Mouse (Mus musculus) midbrain, embryonic 16.5 days (tissue): ENCODE measurements around the gene Cul1. TPM values are rescaled to one million over a fixed set of nuclear protein-coding genes. Genes with fewer than 3 reads are reported as not detected.

ENCODE experiments used
- ATAC-seq: fragments of 200-750 bp; cut with Nextera tagmentation; 2 replicates; pipeline ENCODE4 v1.8.0; 2017; ENCODE audit warnings: moderate TSS enrichment
- H3K27ac ChIP-seq: fragments of 300-500 bp; sonication (generic); 2 replicates; pipeline ENCODE4 v1.5.1; 2014; ENCODE audit warnings: mild to moderate bottlenecking, low read length, mixed read lengths
- H3K27me3 ChIP-seq: fragments of 300-500 bp; sonication (generic); 2 replicates; pipeline ENCODE4 v1.6.1; 2014; ENCODE audit warnings: low read depth, low read length, mixed read lengths; ENCODE audit not compliant: control insufficient read depth, insufficient read depth
- H3K36me3 ChIP-seq: fragments of 300-500 bp; sonication (generic); 2 replicates; pipeline ENCODE4 v1.6.1; 2014; ENCODE audit warnings: mild to moderate bottlenecking, low read length, moderate library complexity, mixed read lengths; ENCODE audit not compliant: control insufficient read depth, insufficient read depth
- H3K4me1 ChIP-seq: fragments of 300-500 bp; sonication (generic); 2 replicates; pipeline ENCODE4 v1.6.1; 2014; ENCODE audit warnings: mild to moderate bottlenecking, low read length, mixed read lengths; ENCODE audit not compliant: control insufficient read depth, insufficient read depth
- H3K4me2 ChIP-seq: fragments of 300-500 bp; sonication (generic); 2 replicates; pipeline ENCODE4 v1.6.1; 2014; ENCODE audit warnings: mild to moderate bottlenecking, low read length, mixed read lengths
- H3K4me3 ChIP-seq: fragments of 300-500 bp; sonication (generic); 2 replicates; pipeline ENCODE4 v1.5.1; 2014; ENCODE audit warnings: low read depth, mild to moderate bottlenecking, low read length, moderate library complexity, mixed read lengths
- H3K9ac ChIP-seq: fragments of 300-500 bp; sonication (generic); 2 replicates; pipeline ENCODE4 v1.6.1; 2014; ENCODE audit warnings: low read depth, low read length, mixed read lengths
- H3K9me3 ChIP-seq: fragments of 300-500 bp; sonication (generic); replicated peaks from 2 replicates; pipeline ENCODE4 v1.6.1; 2014; ENCODE audit warnings: mild to moderate bottlenecking, low read length, mixed read lengths; ENCODE audit not compliant: control insufficient read depth, poor library complexity, severe bottlenecking
- WGBS: fragments of 180-500 bp; shearing (Covaris S2); extraction: QIAGEN DNeasy Blood & Tissue Kit; methylation state at CpG from one replicate; pipeline ENCODE4 v1.1.7; 2014; 5-methylcytosine and 5-hydroxymethylcytosine counted together
- polyA plus RNA-seq: library from polyadenylated mRNA; unstranded; fragments of >200 nt; fragmentation: Nextera tagmentation; extraction: Ambion mirVana; gene quantifications from 2 replicates; pipeline ENCODE4 v1.2.1, GENCODE M21; 2015

Gene Cul1
- polyA plus RNA-seq, 1 experiment from 2014 or later, result 130 TPM

DNA sequence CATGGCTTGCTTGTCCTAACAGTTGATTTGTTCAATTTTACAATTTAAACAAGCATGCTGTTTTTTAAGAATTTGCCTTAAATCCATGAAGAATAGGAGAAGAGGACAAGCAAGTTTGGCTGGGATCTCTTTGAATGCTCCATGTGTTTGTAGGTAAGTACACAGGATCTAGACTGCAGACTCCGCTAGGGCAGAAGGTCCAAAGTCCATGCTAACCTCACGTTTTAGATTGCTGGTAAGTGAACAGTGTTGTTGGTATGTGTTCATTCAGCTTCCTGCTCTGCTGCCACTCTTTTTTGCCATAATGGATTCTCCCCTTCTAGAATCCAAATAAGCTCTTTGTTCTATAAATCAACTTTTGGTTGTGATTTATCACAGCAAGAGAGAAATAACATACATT is 73.9 kb downstream of the Cul1 start:
- peaks cover 16% of the 10 kb centered on the region for H3K36me3 ChIP-seq
- H3K27ac ChIP-seq, result no peak overlapping the region

DNA sequence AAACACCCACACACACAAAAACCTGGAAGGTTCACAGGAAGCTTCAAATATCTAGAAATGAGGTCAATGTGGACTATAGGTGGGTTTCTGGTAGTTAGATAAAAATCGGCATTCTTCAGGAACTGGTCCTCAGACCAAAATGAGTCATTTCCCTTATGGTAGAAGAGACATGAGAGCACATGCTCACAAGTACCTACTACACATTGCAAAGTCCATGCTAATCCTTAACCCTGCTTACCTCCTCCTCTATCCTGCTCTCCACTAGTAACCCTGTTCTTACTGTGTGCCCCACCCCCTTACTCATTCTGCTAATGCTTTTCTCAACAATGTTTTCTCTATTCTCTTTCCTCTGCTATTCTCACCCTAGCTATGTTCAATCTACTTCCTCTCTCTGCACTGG is 74.5 kb downstream of the Cul1 start:
- H3K27ac ChIP-seq, result no peak overlapping the region
- no peaks in the 10 kb centered on the region for H3K9me3 ChIP-seq
- no peak overlapping the region for H3K4me3 ChIP-seq
- ATAC-seq, result no peak
- H3K9ac ChIP-seq, result no peak overlapping the region
- no peak overlapping the region for H3K4me2 ChIP-seq
- H3K4me1 ChIP-seq, result no peaks in the 10 kb centered on the region
- peaks cover 19% of the 10 kb centered on the region for H3K36me3 ChIP-seq
- WGBS, result 93% methylated on average over 1 of the region's 1 CpGs
- H3K27me3 ChIP-seq, result no peaks in the 10 kb centered on the region

More for the DNA sequence above, 73.9 kb downstream of the Cul1 start:
- no peaks in the 10 kb centered on the region for H3K4me1 ChIP-seq
- no peaks in the 10 kb centered on the region for H3K9me3 ChIP-seq
- H3K4me2 ChIP-seq, result no peak overlapping the region
- H3K27me3 ChIP-seq, result no peaks in the 10 kb centered on the region
- no peak overlapping the region for H3K9ac ChIP-seq
- 88% methylated on average over 2 of the region's 2 CpGs for WGBS
- no peak for ATAC-seq
- H3K4me3 ChIP-seq, result no peak overlapping the region

DNA sequence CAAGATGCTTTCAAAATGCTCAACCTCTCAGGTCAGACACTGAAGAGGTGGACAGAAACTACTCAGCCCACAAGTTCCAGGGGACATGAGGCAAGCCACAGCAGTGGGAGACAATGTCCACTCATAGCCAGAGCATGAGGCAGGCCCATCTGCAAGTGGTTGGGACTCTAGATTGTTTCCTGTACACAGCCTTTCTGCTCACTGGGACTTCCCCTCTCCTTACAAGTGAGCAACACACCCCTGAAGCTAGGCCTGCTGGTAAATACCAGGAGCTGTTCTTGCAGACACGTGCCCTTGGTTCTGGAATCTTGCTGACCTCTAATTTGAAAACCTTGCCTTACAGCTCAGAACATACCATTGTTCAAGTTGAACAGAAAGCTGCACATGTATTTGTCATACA is 79.3 kb downstream of the Cul1 start:
- 86% methylated on average over 1 of the region's 1 CpGs for WGBS
- no peak for ATAC-seq
- no peaks in the 10 kb centered on the region for H3K27me3 ChIP-seq

DNA sequence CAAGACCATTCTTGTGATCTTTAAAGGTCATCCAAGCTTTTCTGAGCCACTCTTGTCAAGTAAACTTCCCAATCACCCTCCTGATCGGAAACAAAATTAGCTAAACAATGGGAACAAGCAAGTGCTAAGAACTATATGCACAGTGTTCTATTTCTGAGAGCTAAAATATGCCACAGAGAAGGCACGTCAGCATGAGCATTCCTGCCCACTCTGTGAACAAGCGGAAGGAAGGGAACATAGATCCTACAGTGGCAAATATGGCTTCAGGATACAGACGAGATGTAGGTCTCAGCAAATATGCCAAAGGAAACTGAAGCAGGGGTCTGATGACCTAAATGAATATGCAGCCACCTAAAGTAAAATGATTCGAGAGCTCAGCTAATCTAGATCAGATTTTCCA is 82.1 kb downstream of the Cul1 start:
- 86% methylated on average over 5 of the region's 5 CpGs for WGBS
- Histone ChIP-seq H3K9ac (no peak overlapping the region), H3K9me3 (no peaks in the 10 kb centered on the region), H3K4me1 (no peaks in the 10 kb centered on the region), H3K4me3 (no peak overlapping the region), H3K27ac (no peak overlapping the region), H3K4me2 (no peak overlapping the region), H3K36me3 (peaks cover 21% of the 10 kb centered on the region), H3K27me3 (no peaks in the 10 kb centered on the region)
- ATAC-seq, result no peak

More for the DNA sequence above, 79.3 kb downstream of the Cul1 start:
- no peak overlapping the region for H3K4me3 ChIP-seq
- no peak overlapping the region for H3K27ac ChIP-seq
- no peak overlapping the region for H3K4me2 ChIP-seq
- no peaks in the 10 kb centered on the region for H3K9me3 ChIP-seq
- peaks cover 19% of the 10 kb centered on the region for H3K36me3 ChIP-seq
- no peaks in the 10 kb centered on the region for H3K4me1 ChIP-seq
- no peak overlapping the region for H3K9ac ChIP-seq

DNA sequence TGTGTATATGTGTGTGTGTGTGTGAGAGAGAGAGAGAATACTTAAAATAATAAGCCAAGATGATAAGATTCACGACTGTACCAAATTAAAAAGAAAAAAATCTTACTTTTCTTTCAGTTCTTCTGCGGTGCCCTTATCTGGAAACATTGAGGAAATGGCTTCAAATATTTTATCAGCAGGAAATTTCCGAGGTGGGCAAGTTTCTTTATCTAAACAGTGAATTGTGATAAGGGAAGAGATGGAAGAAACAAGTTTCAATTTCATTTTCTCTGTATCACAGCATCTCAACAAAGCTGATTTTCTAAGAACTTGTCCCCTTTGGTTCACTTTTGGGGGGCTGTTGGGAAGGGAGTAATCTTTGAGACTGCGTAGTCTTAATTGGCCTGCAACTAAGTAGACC is 99.1 kb downstream of the Cul1 start:
- Histone ChIP-seq H3K9ac (no peak overlapping the region), H3K27me3 (no peaks in the 10 kb centered on the region), H3K4me3 (no peak overlapping the region), H3K4me1 (no peaks in the 10 kb centered on the region), H3K4me2 (no peak overlapping the region), H3K27ac (no peak overlapping the region), H3K36me3 (peaks cover 31% of the 10 kb centered on the region), H3K9me3 (no peaks in the 10 kb centered on the region)
- 92% methylated on average over 4 of the region's 4 CpGs for WGBS
- no peak for ATAC-seq

DNA sequence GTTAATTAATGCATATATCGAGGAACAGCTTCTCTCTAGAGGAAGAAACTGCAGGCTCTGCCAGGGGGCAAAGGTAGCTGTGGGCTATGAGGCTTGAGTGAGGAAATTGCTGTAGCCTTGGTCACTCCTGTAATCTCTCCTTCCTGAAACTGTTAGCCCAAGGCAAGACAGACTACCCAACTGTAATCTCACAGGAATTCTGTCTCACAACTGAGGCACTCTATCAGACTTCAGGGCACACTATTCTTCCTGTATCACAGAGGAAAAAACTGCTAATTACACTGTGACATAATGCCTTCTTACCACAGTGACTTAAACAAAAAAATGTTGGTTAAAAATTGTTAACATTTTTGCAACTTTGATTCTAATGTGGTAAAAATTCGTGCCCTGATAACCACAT is 106.1 kb downstream of the Cul1 start:
- Histone ChIP-seq H3K36me3 (peaks cover 17% of the 10 kb centered on the region), H3K9me3 (no peaks in the 10 kb centered on the region), H3K27ac (no peak overlapping the region), H3K4me3 (no peak overlapping the region), H3K27me3 (no peaks in the 10 kb centered on the region), H3K4me1 (no peaks in the 10 kb centered on the region), H3K9ac (no peak overlapping the region), H3K4me2 (no peak overlapping the region)
- no peak for ATAC-seq
- 80% methylated on average over 2 of the region's 2 CpGs for WGBS

DNA sequence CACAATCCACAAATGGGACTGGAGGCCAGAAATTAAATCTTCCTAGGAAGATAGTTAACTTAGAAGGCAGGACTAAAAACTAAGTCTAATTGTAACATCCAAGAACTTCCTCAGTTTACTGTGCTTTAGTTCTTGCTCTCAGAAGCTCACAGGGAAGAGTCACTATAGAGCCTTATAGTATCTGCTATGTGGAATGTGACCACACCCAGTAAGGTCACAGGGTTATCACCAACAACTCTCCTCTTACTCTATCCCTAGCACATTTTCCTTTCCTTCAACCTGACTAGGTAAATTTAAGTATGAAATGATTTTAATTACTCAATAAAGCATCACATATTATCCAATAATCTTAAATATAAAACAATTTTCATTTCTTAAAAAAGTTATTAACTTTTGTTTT is 107.2 kb downstream of the Cul1 start:
- peaks cover 12% of the 10 kb centered on the region; the same call in 1 of the 2 replicates for H3K36me3 ChIP-seq

DNA sequence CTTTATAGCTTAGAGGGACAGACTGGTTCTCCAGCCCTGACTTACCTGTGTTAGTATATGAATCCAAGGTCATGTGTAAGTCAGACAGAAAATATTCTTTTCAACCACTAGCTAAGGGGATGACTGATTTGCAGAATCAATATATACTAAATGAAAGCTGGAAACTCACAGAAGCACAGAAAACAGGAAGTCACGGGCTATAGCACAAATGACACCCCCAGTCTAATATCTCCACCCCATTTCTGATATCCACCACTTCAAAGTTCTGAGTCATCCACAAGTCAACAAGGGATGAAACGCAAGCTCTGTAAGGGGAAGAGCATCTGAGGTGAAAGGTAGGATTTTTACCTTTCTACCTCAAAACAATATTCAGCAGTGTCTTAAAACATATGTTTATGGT is 107.6 kb downstream of the Cul1 start:
- Histone ChIP-seq H3K4me1 (no peaks in the 10 kb centered on the region; the same call in 1 of the 2 replicates), H3K9ac (no peak overlapping the region), H3K36me3 (peaks cover 8% of the 10 kb centered on the region; the same call in 1 of the 2 replicates), H3K27ac (no peak overlapping the region), H3K4me3 (no peak overlapping the region), H3K27me3 (no peaks in the 10 kb centered on the region), H3K4me2 (no peak overlapping the region), H3K9me3 (no peaks in the 10 kb centered on the region)
- 98% methylated on average over 2 of the region's 2 CpGs for WGBS
- no peak for ATAC-seq

More for the DNA sequence above, 107.2 kb downstream of the Cul1 start:
- H3K27me3 ChIP-seq, result no peaks in the 10 kb centered on the region
- no peak for ATAC-seq
- H3K9me3 ChIP-seq, result no peaks in the 10 kb centered on the region
- no peak overlapping the region for H3K4me3 ChIP-seq
- no peak overlapping the region for H3K4me2 ChIP-seq
- H3K27ac ChIP-seq, result no peak overlapping the region
- no peak overlapping the region for H3K9ac ChIP-seq
- no peaks in the 10 kb centered on the region for H3K4me1 ChIP-seq

DNA sequence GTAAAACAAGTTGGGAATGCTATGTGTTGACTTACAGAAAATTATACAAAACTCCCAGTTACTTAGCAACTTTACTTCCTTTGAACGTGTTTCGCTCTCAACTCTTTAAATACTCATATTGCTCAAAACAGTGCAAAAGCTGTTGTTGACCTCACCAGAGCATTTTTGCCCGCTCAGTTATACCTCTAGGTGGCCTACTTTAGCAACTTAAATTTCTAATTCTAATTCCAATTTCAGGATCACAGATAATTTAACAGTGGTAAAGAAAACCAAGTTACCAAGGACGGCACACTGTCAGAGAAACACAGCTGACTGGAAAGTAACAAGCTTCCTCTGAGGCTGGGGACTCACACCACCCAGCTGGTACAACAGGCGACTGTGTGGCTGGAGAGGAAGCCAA is 108.2 kb downstream of the Cul1 start:
- WGBS, result 87% methylated on average over 5 of the region's 5 CpGs
- ATAC-seq, result no peak
- Histone ChIP-seq H3K27me3 (no peaks in the 10 kb centered on the region), H3K9me3 (no peaks in the 10 kb centered on the region), H3K4me3 (no peak overlapping the region), H3K9ac (no peak overlapping the region), H3K27ac (no peak overlapping the region), H3K36me3 (peaks cover 7% of the 10 kb centered on the region; the same call in 1 of the 2 replicates), H3K4me1 (no peaks in the 10 kb centered on the region; the same call in 1 of the 2 replicates), H3K4me2 (no peak overlapping the region)
